Mouse (Mus musculus): ENCODE data around the gene Cnga1. TPM values are rescaled to one million over a fixed set of nuclear protein-coding genes. Genes with fewer than 3 reads are reported as not detected.

Gene Cnga1
- polyA plus RNA-seq, 3 experiments from 2014 or later = 0.94 to 1.7 (median 1.3) TPM

Other genes with a start within 250 kb of the Cnga1 start
- under 1 TPM; 0.12 to 0.30 (median 0.16) TPM for gene Corin, start 139.8 kb downstream of the Cnga1 start, polyA plus RNA-seq (2017; shearing (Covaris generic))
- gene Nfxl1, start 84.6 kb downstream of the Cnga1 start, polyA plus RNA-seq (2017; shearing (Covaris generic)) = 1 to 10 TPM; 2.5 to 2.8 (median 2.8) TPM
- not detected for gene Zar1, start 63.0 kb downstream of the Cnga1 start, polyA plus RNA-seq (2017; shearing (Covaris generic))
- not detected for gene Gm5868, start 56.7 kb downstream of the Cnga1 start, polyA plus RNA-seq (2017; shearing (Covaris generic))
- 10 to 100 TPM; 12.3 to 46.8 (median 34.3) TPM for gene Nipal1, start 3.5 kb upstream of the Cnga1 start, polyA plus RNA-seq (2017; shearing (Covaris generic))
- 10 to 100 TPM; 46.0 to 52.1 (median 51.6) TPM for gene Txk, start 108.5 kb upstream of the Cnga1 start, polyA plus RNA-seq (2017; shearing (Covaris generic))
- gene Tec, start 224.2 kb upstream of the Cnga1 start, polyA plus RNA-seq (2017; shearing (Covaris generic)) = 10 to 100 TPM in 2 of 3 experiments, 1 to 10 TPM in 1; 9.2 to 14.7 (median 10.2) TPM